Mouse (Mus musculus) layer of hippocampus, postnatal 14 days (tissue): ENCODE data around the gene Wbp1. TPM values are rescaled to one million over a fixed set of nuclear protein-coding genes. Genes with fewer than 3 reads are reported as not detected.
A peak's percentile ranks its signal among the peaks of the same experiment; 100 is the strongest.

ENCODE experiments used
- DNase-seq, 2 experiments: peaks; one replicate each; pipeline ENCODE4 v3.0.0; 2021 to 2022; ENCODE audit warnings: low spot score in 2 of 2, mixed read lengths in 1 of 2
- microRNA-seq, 2 experiments: library from miRNA; unstranded; fragments of <30 nt; microRNA quantifications; one replicate each; pipeline ENCODE4 v1.2.0; 2021
- total RNA-seq, 2 experiments: library from RNA; stranded (reverse); gene quantifications; 2 replicates each; pipeline ENCODE4 v1.2.3; 2021

Wbp1 gene
- total RNA-seq, 2 experiments from 2014 or later: 66.7 to 72.6 TPM

DNA sequence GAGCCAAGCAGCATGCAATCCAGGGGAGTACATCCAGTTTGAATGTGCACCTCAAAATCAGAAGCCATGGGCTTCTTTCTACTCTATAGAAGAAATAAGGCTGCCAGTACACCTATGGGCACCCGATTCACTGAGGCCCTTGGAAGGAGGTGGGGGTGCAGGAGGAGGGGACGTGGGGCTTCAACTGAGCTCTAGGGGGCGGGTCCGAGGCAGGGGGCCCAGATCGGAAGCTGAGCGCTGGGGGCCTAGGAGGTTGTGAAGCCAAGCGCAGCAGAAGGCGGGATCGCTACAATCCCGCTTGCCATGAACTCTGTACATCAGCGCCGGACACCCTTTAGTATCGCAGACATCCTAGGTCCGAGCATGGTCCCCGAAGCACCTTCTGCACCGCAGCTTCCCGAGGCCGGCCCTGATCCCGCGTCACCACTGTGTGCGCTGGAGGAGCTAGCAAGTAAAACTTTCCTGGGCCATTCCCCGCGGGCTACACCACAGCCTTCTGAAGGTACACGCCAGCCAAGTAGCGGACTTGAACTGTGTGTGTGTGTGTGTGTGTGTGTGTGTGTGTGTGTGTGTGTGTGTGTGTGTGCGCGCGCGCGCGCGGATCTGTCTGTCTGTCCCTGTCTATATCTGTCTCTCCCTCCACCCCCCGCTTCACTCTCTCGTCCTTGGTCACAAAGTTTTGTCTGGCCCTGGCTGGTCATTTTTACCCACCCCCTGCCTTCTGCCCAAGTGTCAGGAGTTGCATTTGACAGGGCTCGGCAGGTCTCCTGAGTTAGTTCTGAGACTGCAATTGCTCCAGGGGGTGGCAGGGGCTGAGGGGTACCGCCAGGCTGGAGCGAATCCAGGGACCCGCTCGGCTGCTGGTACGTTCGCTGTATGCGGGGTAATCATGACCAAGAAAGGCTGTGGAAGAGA, 35.0 kb downstream of the Wbp1 start, which contains the start of gene Lbx2:
Lbx2 (plus strand) TSS at position 247 of the 915 bp plus-strand sequence.
- no peak for DNase-seq

DNA sequence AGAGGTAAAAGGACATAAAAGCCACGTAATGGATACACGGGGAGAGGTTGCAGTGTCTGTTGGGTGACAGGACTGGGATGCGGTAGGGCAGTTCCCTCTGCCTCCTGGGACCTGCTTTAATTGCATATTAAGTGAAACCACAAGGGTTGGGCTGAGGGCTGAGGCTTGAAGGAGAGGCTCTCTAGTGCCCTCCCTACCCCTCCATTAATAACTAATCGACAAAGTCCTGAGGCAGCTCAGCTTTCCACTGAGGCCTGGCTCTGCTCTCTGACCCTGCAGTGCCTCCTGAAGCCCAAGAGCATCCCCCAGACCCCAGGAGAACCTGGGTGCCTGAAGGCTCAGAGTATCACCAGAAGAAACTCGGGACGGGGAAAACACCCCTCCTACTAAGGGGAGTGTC, 36.9 kb downstream of the Wbp1 start:
- no peak for DNase-seq

DNA sequence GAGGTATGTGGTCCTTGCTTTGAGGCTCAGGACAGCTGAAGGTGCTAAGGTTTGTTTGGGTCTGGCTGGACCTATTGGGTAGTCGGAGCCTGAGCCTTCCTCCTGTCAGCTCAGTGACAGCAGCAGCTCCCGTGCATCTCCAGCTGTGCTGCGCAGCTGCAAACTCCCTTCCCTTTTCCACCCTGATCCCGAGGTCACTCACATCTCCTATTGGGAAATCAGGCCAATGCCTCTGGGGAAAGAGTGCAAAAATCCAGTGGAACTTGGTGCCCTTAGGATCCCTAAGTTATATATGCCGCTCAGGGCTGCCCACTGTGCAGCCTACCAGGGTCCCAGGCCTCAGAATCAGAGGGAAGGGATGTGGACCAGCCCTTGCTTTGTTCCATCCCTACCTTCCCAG, 37.9 kb downstream of the Wbp1 start:
- DNase-seq: no peak

DNA sequence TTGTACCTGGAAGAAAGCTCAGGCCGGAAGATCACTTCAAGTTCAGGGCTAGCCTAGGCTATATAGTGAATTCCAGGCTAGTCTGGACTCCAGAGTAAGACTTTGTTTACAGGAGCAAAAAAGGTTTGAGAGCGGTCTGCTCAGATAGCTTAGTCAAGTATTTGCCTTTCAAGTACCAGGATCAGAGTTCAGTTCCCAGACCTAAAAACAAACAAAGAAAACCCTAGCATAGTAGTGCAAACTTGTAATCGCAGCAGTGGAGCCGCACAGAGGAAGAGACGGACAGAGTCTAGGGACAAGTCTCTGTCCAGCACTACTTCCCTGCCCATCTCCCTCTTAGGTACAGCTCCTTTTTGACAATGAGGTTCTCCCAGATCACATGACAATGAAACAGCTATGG, 41.1 kb downstream of the Wbp1 start:
- DNase-seq: no peak

DNA sequence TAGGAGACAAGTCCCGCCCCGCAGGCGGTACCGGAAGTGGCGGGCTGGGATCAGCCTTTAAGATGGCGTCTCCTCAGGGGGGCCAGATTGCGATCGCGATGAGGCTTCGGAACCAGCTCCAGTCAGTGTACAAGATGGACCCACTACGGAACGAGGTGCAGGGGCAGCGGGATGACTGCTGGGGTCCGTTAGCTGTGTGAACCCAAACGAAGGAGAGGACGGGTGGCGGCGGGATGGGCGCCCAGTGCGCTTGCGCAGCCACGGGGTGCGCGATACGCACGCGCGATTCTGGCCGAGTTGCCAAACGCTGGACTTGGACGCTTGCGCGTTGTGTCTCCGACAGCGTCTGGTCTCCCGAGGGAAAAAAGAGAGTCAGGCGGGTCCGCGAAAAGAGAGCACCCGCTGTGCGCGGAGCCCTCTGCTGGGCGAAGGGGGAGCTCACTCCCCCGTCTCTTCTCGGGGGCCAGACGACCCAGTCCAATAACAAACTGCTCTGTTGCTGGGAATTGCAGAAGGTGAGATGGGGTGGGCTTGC, 43.0 kb downstream of the Wbp1 start:
- peak; percentile 99 to 100 for DNase-seq

DNA sequence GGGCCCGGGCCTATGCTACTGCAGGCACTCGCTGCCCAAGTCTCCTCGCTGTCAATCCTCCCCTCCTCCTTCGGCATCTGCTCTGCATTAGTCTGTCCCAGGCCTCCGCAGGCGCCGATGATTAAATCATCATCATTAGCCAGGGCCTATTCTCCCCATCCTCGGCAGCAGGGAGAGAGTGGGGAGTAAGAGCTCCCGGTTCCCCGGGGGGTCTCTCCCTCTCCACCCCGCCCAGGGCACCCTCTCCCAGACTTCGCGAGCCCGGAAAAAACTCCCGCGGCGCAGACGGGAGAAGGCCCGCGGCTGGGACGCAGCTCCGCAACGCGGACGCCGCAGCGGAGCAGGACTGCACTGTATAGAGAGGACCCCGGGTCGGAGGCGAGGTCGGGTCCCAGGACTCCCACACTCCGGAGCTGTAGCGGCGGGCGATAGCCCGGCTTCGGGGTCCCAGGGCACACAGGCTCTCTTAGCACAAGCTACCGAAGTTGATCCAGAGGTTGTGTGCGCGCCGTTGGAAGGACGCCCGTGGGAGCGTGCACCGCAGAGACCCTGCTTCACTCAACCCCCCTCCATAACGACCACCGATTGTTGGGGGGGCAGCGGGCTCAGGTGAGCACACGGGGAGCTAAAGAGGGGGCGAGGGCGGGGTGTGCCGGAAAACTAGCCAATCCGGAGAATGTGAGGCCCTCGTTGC, 43.6 kb downstream of the Wbp1 start, which contains the start of gene Pcgf1:
Pcgf1 (plus strand) TSS at position 240 of the 694 bp plus-strand sequence.
- DNase-seq: peak in 1 of 2 experiments; percentile 37

DNA sequence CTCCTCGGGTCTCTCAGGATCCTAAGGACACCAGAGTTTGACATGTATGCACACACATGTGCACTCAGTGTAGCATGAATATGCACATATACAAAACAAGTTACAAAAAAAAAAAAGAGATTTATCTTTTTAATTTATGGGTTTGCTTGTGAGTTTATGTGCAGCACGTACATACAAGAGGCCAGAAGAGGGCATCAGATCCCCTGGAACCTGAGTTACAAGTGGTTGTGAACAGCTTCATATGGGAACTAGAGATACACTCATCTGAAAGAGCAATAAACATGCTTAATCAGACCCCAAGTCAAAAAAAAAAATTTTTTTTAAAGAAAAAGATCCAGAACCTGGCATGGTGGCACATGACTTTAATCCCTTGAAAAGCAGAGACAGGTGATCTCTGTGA, 46.4 kb downstream of the Wbp1 start:
- DNase-seq: no peak

DNA sequence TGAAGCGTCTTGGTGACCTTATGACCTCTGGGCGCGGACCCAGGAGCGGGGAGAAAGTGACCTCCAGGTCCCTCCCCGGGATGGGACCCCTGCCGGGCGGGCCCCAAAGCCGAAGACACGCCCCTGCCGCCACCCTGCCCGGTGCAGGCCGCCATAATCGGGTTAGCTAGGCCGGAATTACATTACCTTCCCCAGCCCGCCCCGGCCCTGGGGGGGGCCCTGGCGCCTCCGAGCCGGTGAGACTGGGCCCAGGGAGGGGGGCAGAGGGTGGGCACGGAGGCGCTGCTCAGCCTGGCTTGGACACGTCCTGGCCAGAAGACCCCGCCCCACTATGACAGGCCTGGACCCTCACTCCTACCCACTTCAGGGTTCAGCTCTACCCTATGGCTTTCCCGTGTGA, 50.1 kb downstream of the Wbp1 start:
- DNase-seq: no peak

DNA sequence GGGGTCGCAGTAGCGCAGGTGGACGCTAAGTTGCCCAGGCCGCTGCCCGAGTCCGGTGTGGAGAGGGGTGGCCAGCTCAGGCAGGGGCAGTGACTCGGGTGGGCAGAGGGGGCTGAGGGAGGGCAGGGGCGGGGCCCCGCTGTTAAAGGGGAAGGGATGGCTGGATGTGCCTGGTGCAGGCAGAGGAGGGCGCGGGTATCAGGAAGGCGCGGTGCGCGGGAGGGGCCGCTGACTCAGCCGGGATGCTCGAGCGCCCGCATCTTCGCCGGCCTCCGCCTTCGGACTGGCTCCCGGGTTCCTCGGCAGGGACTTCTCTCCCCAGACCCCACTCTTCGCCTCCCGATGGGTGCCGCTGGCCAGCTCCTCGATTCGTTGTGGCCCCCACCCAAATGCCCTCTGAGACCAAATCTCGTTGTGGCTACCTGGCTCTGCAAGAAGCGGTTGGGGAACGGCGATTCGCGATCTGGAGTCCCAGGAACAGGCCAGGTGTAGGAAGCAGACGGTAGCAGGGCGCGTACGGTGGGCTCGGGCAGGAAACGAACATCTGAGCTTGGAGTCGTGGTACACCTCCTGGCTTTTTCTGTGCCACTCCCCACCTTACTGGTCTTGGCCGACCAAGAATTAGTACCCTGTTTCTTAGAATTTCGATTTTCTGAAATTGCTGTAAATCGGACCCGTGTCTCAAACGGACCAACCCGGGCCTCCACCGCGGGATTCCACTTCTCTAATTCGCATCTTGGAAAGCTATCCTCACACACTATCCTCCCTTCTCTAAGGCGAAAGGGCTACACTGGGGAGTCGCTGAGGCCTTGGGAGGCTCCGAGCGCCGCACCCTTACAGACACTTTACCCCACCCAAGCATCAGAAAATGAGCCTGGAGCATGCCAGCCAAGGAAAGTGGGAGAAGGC, 50.8 kb downstream of the Wbp1 start:
- DNase-seq: peak; percentile 23 to 61

DNA sequence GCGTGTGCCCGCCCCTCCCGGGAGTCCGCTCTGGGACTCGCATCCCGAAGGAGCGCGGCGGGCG, 51.3 kb downstream of the Wbp1 start, which contains the start of gene Tlx2:
Tlx2 (minus strand) TSS at position 47 of the 64 bp plus-strand sequence.
- DNase-seq: no peak

DNA sequence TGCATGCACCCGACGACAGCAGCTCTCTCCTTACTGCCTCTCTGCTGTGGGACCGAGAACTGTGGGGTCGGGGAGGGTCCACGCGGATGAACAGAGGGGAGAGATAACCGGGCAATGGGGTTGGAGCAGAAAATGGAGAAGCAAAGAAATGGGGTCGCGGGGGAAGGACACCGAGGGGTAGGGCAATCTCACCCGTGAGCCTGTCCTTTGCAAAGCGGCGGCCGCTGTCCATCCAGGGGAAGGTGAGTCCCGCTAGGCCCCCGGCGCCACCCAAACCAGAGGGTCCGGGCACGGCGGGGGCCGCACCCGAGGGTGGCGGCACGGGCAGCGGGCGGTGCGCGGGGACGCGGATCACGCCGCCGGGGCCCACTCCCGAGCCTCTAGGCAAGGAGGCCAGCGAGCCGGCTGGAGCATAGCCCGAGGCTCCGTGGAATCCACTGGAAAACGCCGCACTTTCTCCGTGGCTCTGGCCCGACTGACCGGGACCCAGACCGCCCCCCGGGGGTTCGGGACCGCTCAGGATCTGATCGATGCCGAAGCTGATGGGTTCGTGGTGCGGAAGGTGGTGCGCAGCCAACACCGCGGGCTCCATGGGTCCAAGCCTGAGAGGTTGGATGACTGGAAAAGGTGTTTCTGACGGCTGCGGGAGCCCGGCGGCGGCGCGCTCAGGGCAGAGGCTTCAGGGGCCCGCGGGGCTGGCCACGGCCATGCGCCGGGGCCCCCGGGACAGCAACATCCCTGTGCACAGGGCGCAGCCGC, 51.7 kb downstream of the Wbp1 start:
- no peak for DNase-seq

Small RNA genes lying within 50 kb of the gene (microRNA-seq; reads per million reads assigned to microRNA genes)
- gene Mir3470a: 0 reads per million in 2 experiments

Other genes starting within 250 kb of the Wbp1 start
- gene Sema4f, start 181.8 kb downstream of the Wbp1 start, total RNA-seq: 10 to 100 TPM; 43.4 to 44.2 TPM
- under 1 TPM in 1 of 2 experiments, not detected in 1; 0.44 TPM for gene M1ap, start 174.7 kb downstream of the Wbp1 start, total RNA-seq
- gene Dok1, start 88.1 kb downstream of the Wbp1 start, total RNA-seq: 1 to 10 TPM; 3.1 to 3.3 TPM
- 1 to 10 TPM; 2.3 to 3.8 TPM for gene Loxl3, start 87.4 kb downstream of the Wbp1 start, total RNA-seq
- gene Aup1, start 67.0 kb downstream of the Wbp1 start, total RNA-seq: 100 to 1,000 TPM; 108 to 116 TPM
- gene Htra2, start 66.3 kb downstream of the Wbp1 start, total RNA-seq: 10 to 100 TPM; 55.7 to 60.1 TPM
- gene Dqx1, start 63.7 kb downstream of the Wbp1 start, total RNA-seq: under 1 TPM; 0.48 to 0.74 TPM
- gene Tlx2, start 51.3 kb downstream of the Wbp1 start, total RNA-seq: not detected
- gene Pcgf1, start 43.7 kb downstream of the Wbp1 start, total RNA-seq: 10 to 100 TPM; 23.3 to 27.0 TPM
- gene Lbx2, start 35.2 kb downstream of the Wbp1 start, total RNA-seq: not detected
- gene Ccdc142, start 20.0 kb downstream of the Wbp1 start, total RNA-seq: 10 to 100 TPM in 1 of 2 experiments, 1 to 10 TPM in 1; 6.8 to 11.7 TPM
- gene Gm42688, start 19.9 kb downstream of the Wbp1 start, total RNA-seq: 1 to 10 TPM; 5.2 to 6.4 TPM
- 10 to 100 TPM; 62.5 to 62.7 TPM for gene Mrpl53, start 12.5 kb downstream of the Wbp1 start, total RNA-seq
- 10 to 100 TPM; 22.0 to 27.2 TPM for gene Mogs, start 6.1 kb downstream of the Wbp1 start, total RNA-seq
- 10 to 100 TPM; 24.1 TPM for gene Ino80b, start 3.9 kb upstream of the Wbp1 start, total RNA-seq
- gene Rtkn, start 13.9 kb upstream of the Wbp1 start, total RNA-seq: 10 to 100 TPM; 61.2 to 65.1 TPM
- gene Wdr54, start 34.8 kb upstream of the Wbp1 start, total RNA-seq: 10 to 100 TPM; 24.4 to 26.0 TPM
- 10 to 100 TPM; 20.4 to 21.1 TPM for gene 1700003E16Rik, start 34.8 kb upstream of the Wbp1 start, total RNA-seq
- gene Dctn1, start 44.4 kb upstream of the Wbp1 start, total RNA-seq: 100 to 1,000 TPM; 358 to 382 TPM
- gene Slc4a5, start 98.3 kb upstream of the Wbp1 start, total RNA-seq: 10 to 100 TPM in 1 of 2 experiments, under 1 TPM in 1; 0.41 to 11.9 TPM
- 10 to 100 TPM in 1 of 2 experiments, 1 to 10 TPM in 1; 8.5 to 10.5 TPM for gene Mthfd2, start 204.3 kb upstream of the Wbp1 start, total RNA-seq
- gene Mob1a, start 204.5 kb upstream of the Wbp1 start, total RNA-seq: 10 to 100 TPM; 22.1 to 23.1 TPM
- gene Bola3, start 227.6 kb upstream of the Wbp1 start, total RNA-seq: 10 to 100 TPM; 45.4 to 54.7 TPM